Mouse (Mus musculus) left cerebral cortex, adult 18-20 months (tissue): Measurements from ENCODE around the gene Pbx4. TPM values are rescaled to one million over a fixed set of nuclear protein-coding genes. Genes with fewer than 3 reads are reported as not detected.
A peak's percentile ranks its signal among the peaks of the same experiment; 100 is the strongest.

Experiments used
- DNase-seq, 2 experiments: peaks; one replicate each; pipeline ENCODE4 v3.0.0; 2021 to 2022; ENCODE audit warnings: low spot score in 2 of 2, mixed read lengths in 1 of 2
- total RNA-seq, 2 experiments: library from RNA; stranded (reverse); gene quantifications; 2 replicates each; pipeline ENCODE4 v1.2.3; 2021

The Pbx4 gene
- total RNA-seq, 2 experiments from 2014 or later: 14.1 to 17.8 TPM

GRCm38 (mm10) chr8:69870003-69870765 lies 37.9 kb downstream of the Pbx4 start:
- DNase-seq: no peak

GRCm38 (mm10) chr8:69870907-69871306 lies 38.6 kb downstream of the Pbx4 start:
- DNase-seq: no peak

GRCm38 (mm10) chr8:69874155-69874554 lies 41.9 kb downstream of the Pbx4 start:
- peak; percentile 65 to 72 for DNase-seq

GRCm38 (mm10) chr8:69874654-69875053 lies 42.4 kb downstream of the Pbx4 start:
- no peak for DNase-seq

- DNase-seq: no peak
These were observed 43.8 kb downstream of the Pbx4 start for GRCm38 (mm10) chr8:69876097-69876496.

- DNase-seq: no peak
These were observed 44.7 kb downstream of the Pbx4 start for GRCm38 (mm10) chr8:69876967-69877366.

GRCm38 (mm10) chr8:69877396-69877795 lies 45.1 kb downstream of the Pbx4 start:
- DNase-seq: no peak

GRCm38 (mm10) chr8:69877992-69878391 lies 45.7 kb downstream of the Pbx4 start:
- DNase-seq: no peak

- DNase-seq: no peak
These were observed 47.4 kb downstream of the Pbx4 start for GRCm38 (mm10) chr8:69879678-69880077.

- no peak for DNase-seq
These were observed 48.5 kb downstream of the Pbx4 start for GRCm38 (mm10) chr8:69880841-69881240.

- no peak for DNase-seq
These were observed 49.1 kb downstream of the Pbx4 start for GRCm38 (mm10) chr8:69881261-69881865.

GRCm38 (mm10) chr8:69882021-69882756 lies 49.9 kb downstream of the Pbx4 start:
- peak in 1 of 2 experiments; percentile 53 for DNase-seq

GRCm38 (mm10) chr8:69882833-69883600 lies 50.7 kb downstream of the Pbx4 start:
- DNase-seq: no peak

GRCm38 (mm10) chr8:69884141-69884540 lies 51.9 kb downstream of the Pbx4 start:
- DNase-seq: no peak

- no peak for DNase-seq
These were observed 55.3 kb downstream of the Pbx4 start, which contains the start of gene Cilp2 for GRCm38 (mm10) chr8:69887289-69888243. TSS of gene Cilp2 (minus strand) at chr8:69887687.

- no peak for DNase-seq
These were observed 56.1 kb downstream of the Pbx4 start for GRCm38 (mm10) chr8:69888244-69888866.

GRCm38 (mm10) chr8:69888902-69889301 lies 56.6 kb downstream of the Pbx4 start:
- no peak for DNase-seq

GRCm38 (mm10) chr8:69890813-69891241 lies 58.5 kb downstream of the Pbx4 start:
- peak; percentile 64 to 81 for DNase-seq

GRCm38 (mm10) chr8:69893863-69894262 lies 61.6 kb downstream of the Pbx4 start:
- DNase-seq: peak; percentile 62 to 66
